Comparison of ENCODE assay signal across 10 mouse cellular contexts in genomic region chr13:40735416-40736106, GRCm38 (mm10). TPM values are rescaled to one million over a fixed set of nuclear protein-coding genes. Genes with fewer than 3 reads are reported as not detected.
A peak's percentile ranks its signal among the peaks of the same experiment; 100 is the strongest.
DNase-seq lines count a peak whose midpoint lies in the region; ATAC-seq and TF ChIP-seq lines count a peak whose summit lies in the region.
"Had no signal": no experiment of that assay in that cellular context is flagged by ENCODE, and none has a peak within 500 bp of the region (broad histone marks: within the 10 kb centered on the region; RNA-seq: fewer than 3 reads in every experiment).

No protein-coding gene starts in this region.

- no peaks in the 10 kb centered on the region for H3K36me3 ChIP-seq in lung, embryonic 16.5 days (ENCODE audit: control insufficient read depth, insufficient read depth, low read length)
- H3K36me3 ChIP-seq in hindbrain, postnatal 0 days (ENCODE audit: insufficient read depth, low read length), result no peaks in the 10 kb centered on the region
- no peaks in the 10 kb centered on the region for H3K36me3 ChIP-seq in neural tube, embryonic 12.5 days

- peak; percentile 41 for DNase-seq in heart, adult 11 months
- DNase-seq in heart, postnatal 36 days, result no peak
- no peak for DNase-seq in lung, postnatal 4 days
- no peak for DNase-seq in hindbrain, postnatal 0 days (ENCODE audit: low spot score)
- DNase-seq in thymus, postnatal 0 days (ENCODE audit: low spot score), result no peak
- DNase-seq in left cerebral cortex, postnatal 36 days (ENCODE audit: low spot score in 2 of 2), result no peak

- no peak overlapping the region for H3K9ac ChIP-seq in lung, embryonic 16.5 days (ENCODE audit: low read length)
- H3K9ac ChIP-seq in hindbrain, postnatal 0 days (replicated peaks; ENCODE audit: low read length), result no peak overlapping the region
- no peak overlapping the region for H3K9ac ChIP-seq in neural tube, embryonic 12.5 days

- no peak overlapping the region for H3K27ac ChIP-seq in lung, embryonic 16.5 days (ENCODE audit: low read length)
- no peak overlapping the region for H3K27ac ChIP-seq in hindbrain, postnatal 0 days
- H3K27ac ChIP-seq in neural tube, embryonic 12.5 days, result no peak overlapping the region

- 16% methylated on average over 17 of the region's 17 CpGs for WGBS in lung, embryonic 16.5 days
- 13% methylated on average over 17 of the region's 17 CpGs for WGBS in hindbrain, postnatal 0 days
- 3% methylated on average over 17 of the region's 17 CpGs for whole genome bisulfite sequencing in neural tube, embryonic 12.5 days

- H3K4me1 ChIP-seq in lung, embryonic 16.5 days (replicated peaks; ENCODE audit: control insufficient read depth, insufficient read depth, low read length), result peaks cover 13% of the 10 kb centered on the region
- H3K4me1 ChIP-seq in hindbrain, postnatal 0 days (ENCODE audit: insufficient read depth, low read length), result no peaks in the 10 kb centered on the region
- peaks cover 26% of the 10 kb centered on the region for H3K4me1 ChIP-seq in neural tube, embryonic 12.5 days

- intact Hi-C loops in heart, postnatal 36 days (cut with DNase I), result no loop called here
- intact Hi-C loops in left cerebral cortex, postnatal 36 days (cut with DNase I), result loop anchor here (5.0 to 10.0 kb wide), 2 partner anchors 33 to 911 kb away; no protein-coding TSS in a partner anchor

- H3K27me3 ChIP-seq in lung, embryonic 16.5 days (ENCODE audit: control insufficient read depth, insufficient read depth, low read depth, low read length), result peaks cover 93% of the 10 kb centered on the region
- H3K27me3 ChIP-seq in hindbrain, postnatal 0 days (ENCODE audit: insufficient read depth, low read length), result peaks cover 77% of the 10 kb centered on the region
- H3K27me3 ChIP-seq in neural tube, embryonic 12.5 days (replicated peaks), result peaks cover 85% of the 10 kb centered on the region

- TF ChIP-seq CTCF in hindbrain, postnatal 0 days (IDR thresholded peaks at IDR 0.05; ENCODE audit: low read depth), result no peak

- ATAC-seq in lung, embryonic 16.5 days (ENCODE audit: low read depth), result no peak
- no peak for ATAC-seq in hindbrain, postnatal 0 days
- ATAC-seq in neural tube, embryonic 12.5 days (ENCODE audit: low FRiP score, low read depth), result no peak

- peak overlapping the region; percentile 31 for H3K4me3 ChIP-seq in lung, embryonic 16.5 days (ENCODE audit: low read length)
- peak overlapping the region; percentile 8 for H3K4me3 ChIP-seq in hindbrain, postnatal 0 days (ENCODE audit: low read length)
- no peak overlapping the region for H3K4me3 ChIP-seq in neural tube, embryonic 12.5 days
- H3K4me3 ChIP-seq: erythroblast, embryonic 14.5 days had no signal

- H3K4me2 ChIP-seq in lung, embryonic 16.5 days (ENCODE audit: low read depth, low read length), result peak overlapping the region; percentile 28
- H3K4me2 ChIP-seq in hindbrain, postnatal 0 days (ENCODE audit: low read depth, low read length), result peak overlapping the region; percentile 31; the same call in 1 of the 2 replicates
- peak overlapping the region; percentile 44 for H3K4me2 ChIP-seq in neural tube, embryonic 12.5 days (replicated peaks)

- no peaks in the 10 kb centered on the region for H3K9me3 ChIP-seq in lung, embryonic 16.5 days (ENCODE audit: control insufficient read depth, low read length)
- no peaks in the 10 kb centered on the region for H3K9me3 ChIP-seq in hindbrain, postnatal 0 days (ENCODE audit: low read length)
- H3K9me3 ChIP-seq in neural tube, embryonic 12.5 days, result no peaks in the 10 kb centered on the region

RNA-seq across cellular contexts. Expression of gene Tfap2a, which starts 2.6 kb away (rescaled TPM):
- total RNA-seq in heart, postnatal 36 days (2021), result under 1 TPM; 0.11 to 0.36 TPM
- 0.10 and 0.34 TPM in 2 replicates for polyA plus RNA-seq in lung, embryonic 16.5 days (2015; fragmentation: Nextera tagmentation; extraction: Ambion mirVana)
- total RNA-seq in hindbrain, postnatal 0 days (2014; rRNA removed), result 2.1 and 4.7 TPM in 2 replicates
- 6.9 and 7.2 TPM in 2 replicates for polyA plus RNA-seq in hindbrain, postnatal 0 days (2015; fragmentation: Nextera tagmentation; extraction: Ambion mirVana)
- 15.5 and 21.6 TPM in 2 replicates for polyA plus RNA-seq in neural tube, embryonic 12.5 days (2016; fragmentation: Nextera tagmentation; extraction: Ambion mirVana)
- polyA plus RNA-seq in thymus, postnatal 0 days (2015; fragmentation: Nextera tagmentation; extraction: Ambion mirVana), result 0.08 and 0.09 TPM in 2 replicates
- under 1 TPM; 0.45 to 0.62 TPM for total RNA-seq in left cerebral cortex, postnatal 36 days (2021)
- total RNA-seq: liver, adult 2 months had no signal
- polyA plus RNA-seq: erythroblast, embryonic 14.5 days had no signal
